Mouse (Mus musculus) limb, embryonic 15.5 days (tissue): Measurements from ENCODE around the gene Pacs1. TPM values are rescaled to one million over a fixed set of nuclear protein-coding genes. Genes with fewer than 3 reads are reported as not detected.

Source experiments
- ATAC-seq: fragments of 200-750 bp; cut with Nextera tagmentation; 2 replicates; pipeline ENCODE4 v1.8.0; 2017; ENCODE audit warnings: low read depth, moderate TSS enrichment; ENCODE audit not compliant: insufficient number of reproducible peaks, low FRiP score, low TSS enrichment
- H3K27ac ChIP-seq: fragments of 300-500 bp; sonication (generic); 2 replicates; pipeline ENCODE4 v1.5.1; 2015; ENCODE audit warnings: moderate library complexity, mild to moderate bottlenecking, inconsistent platforms
- H3K27me3 ChIP-seq: fragments of 300-500 bp; sonication (generic); 2 replicates; pipeline ENCODE4 v1.6.1; 2015; ENCODE audit warnings: inconsistent platforms
- H3K36me3 ChIP-seq: fragments of 300-500 bp; sonication (generic); 2 replicates; pipeline ENCODE4 v1.6.1; 2015; ENCODE audit warnings: inconsistent platforms
- H3K4me1 ChIP-seq: fragments of 300-500 bp; sonication (generic); 2 replicates; pipeline ENCODE4 v1.6.1; 2015; ENCODE audit warnings: inconsistent platforms
- H3K4me2 ChIP-seq: fragments of 300-500 bp; sonication (generic); 2 replicates; pipeline ENCODE4 v1.6.1; 2015; ENCODE audit warnings: mild to moderate bottlenecking, inconsistent platforms
- H3K4me3 ChIP-seq: fragments of 300-500 bp; sonication (generic); 2 replicates; pipeline ENCODE4 v1.5.1; 2015; ENCODE audit warnings: mild to moderate bottlenecking, inconsistent platforms
- H3K9ac ChIP-seq: fragments of 300-500 bp; sonication (generic); 2 replicates; pipeline ENCODE4 v1.6.1; 2015; ENCODE audit warnings: inconsistent platforms
- H3K9me3 ChIP-seq: fragments of 300-500 bp; sonication (generic); 2 replicates; pipeline ENCODE4 v1.6.1; 2016; ENCODE audit warnings: inconsistent platforms
- WGBS: fragments of 180-500 bp; shearing (Covaris S2); methylation state at CpG from one replicate; pipeline ENCODE4 v1.1.7; 2015; 5-methylcytosine and 5-hydroxymethylcytosine counted together
- polyA plus RNA-seq: library from polyadenylated mRNA; unstranded; fragments of >200 nt; fragmentation: Nextera tagmentation; extraction: Ambion mirVana; gene quantifications from 2 replicates; pipeline ENCODE4 v1.2.1, GENCODE M21; 2015

Pacs1 gene
- 19.9 and 23.7 TPM in 2 replicates for polyA plus RNA-seq

DNA sequence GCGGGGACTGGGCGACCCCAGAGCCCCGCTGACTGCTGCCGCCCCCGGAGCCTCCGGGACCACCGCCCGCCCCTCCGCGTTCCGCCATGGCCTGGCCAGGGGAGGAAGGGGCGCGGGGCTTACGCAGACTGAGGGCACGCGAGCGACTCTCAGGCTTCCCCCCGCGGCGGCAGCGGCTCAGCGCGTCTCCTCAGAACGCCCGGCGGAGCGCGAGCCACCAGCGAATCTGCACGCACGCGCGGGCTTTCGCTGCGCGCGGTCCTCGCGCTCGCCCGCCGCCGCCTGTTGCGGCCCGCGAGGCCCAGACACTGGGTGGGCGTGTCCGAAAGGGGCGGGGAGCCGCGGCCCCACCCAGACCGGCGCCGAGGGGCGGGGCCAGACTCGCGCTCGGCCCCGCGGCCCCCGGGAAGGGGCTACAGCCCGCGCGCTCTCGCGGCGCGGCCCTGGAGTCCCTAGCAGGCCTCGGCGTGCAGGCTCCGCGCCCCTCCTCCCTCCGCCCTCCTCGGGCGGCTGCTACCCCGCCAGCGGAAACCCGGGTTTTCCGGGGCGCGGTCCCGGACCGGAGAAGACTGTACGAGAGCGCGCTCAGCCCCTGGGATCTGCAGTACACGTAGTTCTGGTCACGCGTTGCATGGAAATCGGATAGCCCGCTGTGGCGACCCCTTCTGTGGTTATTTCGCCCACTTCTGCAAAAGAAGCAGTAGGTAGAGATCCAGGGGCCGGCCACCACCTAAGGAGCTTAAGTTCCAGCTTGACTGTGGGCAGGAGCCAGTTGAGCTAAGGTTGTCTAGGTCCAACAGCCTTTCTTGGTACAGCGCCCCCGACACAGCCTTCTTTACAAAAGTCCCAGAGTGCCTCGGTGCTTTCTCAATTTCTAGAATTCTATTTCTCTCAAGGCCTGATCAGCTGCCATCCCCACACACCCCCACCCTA, at the start of gene Pacs1:
Pacs1 (minus strand) TSS at position 319 of the 933 bp plus-strand sequence.
- peak; percentile 89 for ATAC-seq
- Histone ChIP-seq H3K27me3 (no peaks in the 10 kb centered on the region), H3K27ac (peak within 1 kb of the TSS; percentile 95), H3K36me3 (peaks cover 39% of the 10 kb centered on the region), H3K4me3 (peak within 1 kb of the TSS; percentile 92), H3K9ac (peak within 1 kb of the TSS; percentile 85), H3K9me3 (no peaks in the 10 kb centered on the region), H3K4me2 (peak within 1 kb of the TSS; percentile 64), H3K4me1 (peaks cover 18% of the 10 kb centered on the region)
- WGBS: under 1% methylated on average over 81 of the region's 97 CpGs

DNA sequence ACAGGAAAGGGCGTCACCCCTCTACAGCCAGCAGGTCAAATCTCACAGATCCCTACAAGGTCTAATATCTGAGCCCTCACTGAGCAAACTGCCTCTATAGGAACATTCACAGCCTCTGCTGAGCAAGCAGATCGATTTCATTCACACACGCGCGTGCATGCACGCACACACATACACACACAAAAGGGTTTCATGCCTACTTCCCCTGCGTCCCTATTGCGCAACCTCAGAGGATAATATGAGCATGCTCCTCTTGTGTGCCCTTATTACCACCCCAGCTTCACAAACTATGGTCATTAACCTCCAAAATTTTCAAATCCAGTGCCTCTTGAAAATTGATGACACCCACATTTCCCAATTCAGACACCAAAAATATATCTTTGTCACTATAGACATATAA, 40.3 kb upstream of the Pacs1 start:
- Histone ChIP-seq H3K4me1 (no peaks in the 10 kb centered on the region), H3K4me2 (no peak overlapping the region), H3K9ac (no peak overlapping the region), H3K9me3 (no peaks in the 10 kb centered on the region), H3K36me3 (no peaks in the 10 kb centered on the region), H3K4me3 (no peak overlapping the region), H3K27me3 (no peaks in the 10 kb centered on the region), H3K27ac (no peak overlapping the region)
- no peak for ATAC-seq
- WGBS: 86% methylated on average over 8 of the region's 8 CpGs

DNA sequence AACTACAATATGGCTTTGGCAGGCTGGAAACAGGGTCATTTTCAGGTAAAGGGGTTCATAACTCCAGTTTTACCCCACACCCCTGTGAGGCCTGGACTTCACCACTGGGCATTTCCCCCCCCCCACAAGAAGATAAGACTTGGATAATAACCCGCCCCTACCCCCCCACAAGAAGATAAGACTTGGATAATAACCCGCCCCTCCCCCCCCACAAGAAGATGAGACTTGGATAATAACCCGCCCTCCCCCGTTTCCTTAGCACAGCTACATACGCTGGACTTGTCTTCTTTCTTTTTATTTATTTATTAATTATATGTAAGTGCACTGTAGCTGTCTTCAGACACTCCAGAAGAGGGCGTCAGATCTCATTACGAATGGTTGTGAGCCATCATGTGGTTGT, 36.1 kb upstream of the Pacs1 start:
- ATAC-seq: no peak
- H3K9ac ChIP-seq: no peak overlapping the region
- WGBS: 83% methylated on average over 7 of the region's 7 CpGs
- no peak overlapping the region for H3K4me2 ChIP-seq
- peaks cover 8% of the 10 kb centered on the region; the same call in 1 of the 2 replicates for H3K4me1 ChIP-seq
- H3K9me3 ChIP-seq: no peaks in the 10 kb centered on the region
- H3K27me3 ChIP-seq: peaks cover 10% of the 10 kb centered on the region; the same call in 1 of the 2 replicates
- H3K27ac ChIP-seq: no peak overlapping the region
- H3K4me3 ChIP-seq: no peak overlapping the region
- peaks cover 16% of the 10 kb centered on the region; the same call in 1 of the 2 replicates for H3K36me3 ChIP-seq

DNA sequence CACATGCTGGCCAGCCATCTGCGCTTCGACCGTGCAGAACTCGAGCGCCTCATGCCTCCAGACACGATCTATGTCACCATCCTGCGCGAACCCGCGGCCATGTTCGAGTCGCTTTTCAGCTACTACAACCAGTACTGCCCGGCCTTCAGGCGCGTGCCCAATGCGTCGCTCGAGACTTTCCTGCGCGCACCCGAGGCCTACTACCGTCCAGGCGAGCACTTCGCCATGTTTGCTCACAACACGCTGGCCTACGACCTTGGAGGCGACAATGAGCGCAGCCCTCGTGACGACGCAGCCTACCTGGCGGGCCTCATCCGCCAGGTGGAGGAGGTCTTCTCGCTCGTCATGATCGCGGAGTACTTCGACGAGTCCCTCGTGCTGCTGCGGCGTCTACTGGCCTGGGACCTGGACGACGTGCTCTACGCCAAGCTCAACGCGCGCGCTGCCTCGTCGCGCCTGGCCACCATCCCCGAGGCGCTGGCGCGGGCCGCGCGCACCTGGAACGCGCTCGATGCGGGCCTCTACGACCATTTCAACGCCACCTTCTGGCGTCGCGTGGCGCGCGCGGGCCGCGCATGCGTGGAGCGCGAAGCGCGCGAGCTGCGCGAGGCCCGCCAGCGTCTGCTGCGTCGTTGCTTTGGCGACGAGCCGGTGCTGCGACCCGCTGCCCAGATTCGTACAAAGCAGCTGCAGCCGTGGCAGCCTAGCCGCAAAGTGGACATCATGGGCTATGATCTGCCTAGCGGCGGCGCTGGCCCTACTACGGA, 34.2 kb upstream of the Pacs1 start:
- Histone ChIP-seq H3K4me3 (peak overlapping the region; percentile 33), H3K27ac (no peak overlapping the region), H3K27me3 (peaks cover 10% of the 10 kb centered on the region; the same call in 1 of the 2 replicates), H3K4me1 (peaks cover 11% of the 10 kb centered on the region; the same call in 1 of the 2 replicates), H3K36me3 (peaks cover 19% of the 10 kb centered on the region; the same call in 1 of the 2 replicates), H3K9ac (no peak overlapping the region), H3K9me3 (no peaks in the 10 kb centered on the region), H3K4me2 (peak overlapping the region; percentile 50)
- 41% methylated on average over 97 of the region's 98 CpGs for WGBS
- ATAC-seq: no peak

GRCm38 (mm10) chr19:5306279-5306678, 33.4 kb upstream of the Pacs1 start:
- H3K36me3 ChIP-seq: peaks cover 19% of the 10 kb centered on the region; the same call in 1 of the 2 replicates
- H3K4me3 ChIP-seq: no peak overlapping the region
- peaks cover 10% of the 10 kb centered on the region; the same call in 1 of the 2 replicates for H3K27me3 ChIP-seq
- WGBS: 84% methylated on average over 6 of the region's 6 CpGs
- H3K4me1 ChIP-seq: peaks cover 11% of the 10 kb centered on the region; the same call in 1 of the 2 replicates
- H3K9me3 ChIP-seq: no peaks in the 10 kb centered on the region
- no peak overlapping the region for H3K9ac ChIP-seq
- ATAC-seq: no peak
- no peak overlapping the region for H3K4me2 ChIP-seq
- no peak overlapping the region for H3K27ac ChIP-seq

DNA sequence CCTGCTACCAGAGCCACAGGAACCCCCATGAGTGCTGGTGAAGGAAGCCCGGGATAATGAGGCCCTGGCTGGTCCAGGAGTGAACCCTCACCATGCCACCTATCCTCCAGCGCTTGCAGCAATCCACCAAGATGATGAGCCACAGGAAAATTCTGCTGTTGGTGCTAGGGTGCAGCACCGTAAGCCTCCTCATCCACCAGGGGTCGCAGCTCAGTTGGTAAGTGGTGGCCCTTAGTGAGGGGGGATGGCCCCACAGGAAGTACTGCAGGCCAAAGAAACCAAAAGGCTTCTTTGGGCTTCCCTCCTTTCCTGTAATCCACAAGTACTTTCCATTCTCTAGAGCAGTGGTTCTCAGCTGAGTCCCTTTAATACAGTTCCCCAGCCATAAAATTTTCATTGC, 29.5 kb upstream of the Pacs1 start:
- H3K9me3 ChIP-seq: no peaks in the 10 kb centered on the region
- no peak overlapping the region for H3K9ac ChIP-seq

DNA sequence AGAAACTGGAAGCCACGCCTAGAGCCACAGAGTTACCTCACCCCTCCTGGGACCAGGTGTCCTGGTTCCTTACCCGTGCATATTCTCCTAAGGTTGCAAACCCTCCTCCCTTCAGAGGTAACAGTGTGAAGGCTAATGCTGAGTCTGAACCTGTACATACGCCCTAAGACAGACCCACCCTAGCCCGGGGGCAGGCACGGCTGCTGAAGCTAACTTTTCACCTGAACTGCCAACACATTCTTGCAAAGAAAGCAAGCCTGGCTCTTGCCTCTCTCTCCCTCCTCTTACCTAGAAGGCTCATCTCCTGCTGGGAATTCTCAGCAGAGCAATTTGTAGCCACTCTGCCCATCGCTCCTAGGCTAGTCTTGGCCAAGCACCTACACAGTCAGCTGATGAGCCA, 27.7 kb upstream of the Pacs1 start:
- no peak for ATAC-seq
- H3K36me3 ChIP-seq: 0 out of 2 replicates have a peak, but pooled peaks cover 4% of the 10 kb centered on the region
- WGBS: 58% methylated on average over 6 of the region's 6 CpGs

More for the DNA sequence above, 29.5 kb upstream of the Pacs1 start:
- Histone ChIP-seq H3K4me2 (no peak overlapping the region), H3K27ac (no peak overlapping the region), H3K4me3 (no peak overlapping the region), H3K4me1 (peaks cover 26% of the 10 kb centered on the region), H3K36me3 (peaks cover 19% of the 10 kb centered on the region; the same call in 1 of the 2 replicates), H3K27me3 (peaks cover 7% of the 10 kb centered on the region; the same call in 1 of the 2 replicates)
- 22% methylated on average over 4 of the region's 4 CpGs for WGBS
- ATAC-seq: no peak

DNA sequence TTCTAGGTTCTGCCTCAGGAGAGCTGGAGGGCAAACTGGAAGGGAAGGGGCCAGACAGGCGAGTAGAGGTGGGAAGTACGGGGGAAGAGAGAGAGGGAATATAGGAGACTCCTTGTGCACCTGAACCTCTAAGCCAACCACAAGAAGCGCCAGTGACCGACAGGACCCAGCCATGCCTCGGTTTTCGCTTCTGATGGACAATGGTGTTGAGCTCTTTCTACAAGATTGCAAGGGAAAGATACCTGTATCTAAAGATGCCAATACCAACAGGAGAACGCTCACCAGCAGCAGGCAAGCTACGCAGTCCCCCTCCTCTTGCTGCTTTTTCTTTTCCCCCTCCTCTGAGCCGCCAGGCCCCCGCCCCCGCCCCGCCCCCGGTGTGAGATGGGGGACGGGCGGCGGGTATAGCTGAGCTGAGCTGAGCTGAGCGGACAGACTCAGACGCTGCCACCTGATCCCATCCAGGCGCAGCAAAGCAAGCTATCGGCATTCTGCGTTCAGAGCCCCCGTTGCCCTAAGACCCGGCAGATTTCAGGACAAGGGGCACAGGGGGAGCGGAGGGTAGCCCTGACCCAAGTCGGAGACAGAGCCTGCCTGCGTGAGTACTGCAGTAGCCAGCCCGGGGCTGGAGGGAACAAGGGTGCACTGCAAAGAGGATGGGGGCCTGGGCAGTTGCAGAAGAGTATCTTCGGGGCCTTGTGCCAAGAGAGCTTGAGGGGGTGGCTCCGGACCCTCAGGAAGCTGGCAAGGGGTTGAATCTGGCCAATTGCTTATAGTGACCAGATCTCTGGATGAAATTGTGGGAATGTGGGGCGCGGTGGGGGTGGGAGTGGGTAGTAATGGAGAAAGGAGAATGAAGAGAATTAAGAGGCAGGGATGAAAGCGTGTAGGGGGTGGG, 25.2 kb upstream of the Pacs1 start, which contains the start of gene Gal3st3:
Gal3st3 (plus strand) TSS at position 429 of the 898 bp plus-strand sequence.
- Histone ChIP-seq H3K4me1 (peaks cover 41% of the 10 kb centered on the region), H3K9ac (peak within 1 kb of the TSS; percentile 56), H3K9me3 (no peaks in the 10 kb centered on the region), H3K4me3 (peak within 1 kb of the TSS; percentile 49), H3K4me2 (peak within 1 kb of the TSS; percentile 80), H3K27ac (no peak within 1 kb of the TSS; the same call in 1 of the 2 replicates), H3K36me3 (peaks cover 5% of the 10 kb centered on the region), H3K27me3 (no peaks in the 10 kb centered on the region)
- 10% methylated on average over 32 of the region's 32 CpGs for WGBS
- ATAC-seq: no peak

More for the DNA sequence above, 27.7 kb upstream of the Pacs1 start:
- H3K9me3 ChIP-seq: no peaks in the 10 kb centered on the region
- H3K4me1 ChIP-seq: peaks cover 30% of the 10 kb centered on the region
- no peak overlapping the region for H3K4me3 ChIP-seq
- H3K27me3 ChIP-seq: no peaks in the 10 kb centered on the region
- H3K4me2 ChIP-seq: no peak overlapping the region
- no peak overlapping the region for H3K27ac ChIP-seq
- H3K9ac ChIP-seq: no peak overlapping the region

DNA sequence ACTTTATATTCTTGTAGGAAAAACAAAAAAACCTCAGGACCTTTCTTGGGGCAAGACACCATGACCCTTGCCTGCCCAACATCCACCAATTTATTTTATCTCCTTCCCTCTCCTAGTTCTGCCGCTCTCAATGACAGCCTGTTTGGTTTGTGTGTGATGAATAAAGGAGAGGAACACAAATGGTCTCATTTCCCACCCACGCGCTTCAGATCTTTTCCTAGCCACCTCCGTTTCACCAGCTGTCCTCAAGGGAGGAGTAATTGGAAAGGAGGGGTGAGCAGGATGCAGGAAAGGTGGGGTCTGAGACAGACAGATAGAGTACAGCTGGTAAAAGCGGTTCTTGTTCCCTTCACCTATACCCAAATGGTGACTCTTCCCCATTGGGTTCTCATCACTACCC, 23.7 kb upstream of the Pacs1 start:
- peaks cover 38% of the 10 kb centered on the region for H3K4me1 ChIP-seq
- H3K4me2 ChIP-seq: no peak overlapping the region

DNA sequence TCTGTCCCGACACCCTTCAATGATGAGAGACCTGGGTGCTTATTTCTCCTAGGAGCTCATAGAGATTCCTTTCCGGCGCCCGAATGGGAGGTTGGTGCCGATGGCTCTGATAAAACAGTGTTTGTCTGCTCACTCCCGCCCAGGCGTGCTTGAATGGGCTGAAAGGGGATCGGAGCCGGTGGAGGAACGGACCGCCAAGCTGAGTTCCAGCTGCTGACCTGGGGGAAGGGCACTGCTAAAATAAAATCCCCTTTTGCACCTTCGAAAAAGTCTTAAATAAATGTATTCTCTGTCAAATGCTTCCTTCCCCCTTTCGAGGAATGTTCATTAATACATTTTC, 22.8 kb upstream of the Pacs1 start:
- ATAC-seq: no peak; the same call in 1 of the 2 replicates
- peaks cover 27% of the 10 kb centered on the region for H3K36me3 ChIP-seq
- 6% methylated on average over 13 of the region's 13 CpGs for WGBS

More for the DNA sequence above, 23.7 kb upstream of the Pacs1 start:
- H3K36me3 ChIP-seq: peaks cover 19% of the 10 kb centered on the region
- no peaks in the 10 kb centered on the region for H3K9me3 ChIP-seq
- no peak overlapping the region for H3K27ac ChIP-seq
- no peaks in the 10 kb centered on the region for H3K27me3 ChIP-seq
- ATAC-seq: no peak
- no peak overlapping the region for H3K9ac ChIP-seq
- no peak overlapping the region for H3K4me3 ChIP-seq
- 60% methylated on average over 5 of the region's 5 CpGs for WGBS

More for the DNA sequence above, 22.8 kb upstream of the Pacs1 start:
- Histone ChIP-seq H3K9ac (peak overlapping the region; percentile 58), H3K4me3 (peak overlapping the region; percentile 97), H3K4me2 (peak overlapping the region; percentile 75), H3K9me3 (no peaks in the 10 kb centered on the region), H3K27me3 (no peaks in the 10 kb centered on the region), H3K4me1 (peaks cover 38% of the 10 kb centered on the region), H3K27ac (peak overlapping the region; percentile 92)
